Mouse (Mus musculus) liver, embryonic 16.5 days (tissue): Measurements from ENCODE around the gene Ina. TPM values are rescaled to one million over a fixed set of nuclear protein-coding genes. Genes with fewer than 3 reads are reported as not detected.
A peak's percentile ranks its signal among the peaks of the same experiment; 100 is the strongest.

Experiments used
- ATAC-seq: fragments of 200-750 bp; cut with Nextera tagmentation; 2 replicates; pipeline ENCODE4 v1.8.0; 2017; ENCODE audit warnings: low read depth, mild to moderate bottlenecking, moderate number of reproducible peaks, moderate library complexity
- H3K27ac ChIP-seq: fragments of 300-500 bp; sonication (generic); 2 replicates; pipeline ENCODE4 v1.5.1; 2014; ENCODE audit warnings: mild to moderate bottlenecking, low read length
- H3K27me3 ChIP-seq: fragments of 300-500 bp; sonication (generic); 2 replicates; pipeline ENCODE4 v1.6.1; 2014; ENCODE audit warnings: low read depth, low read length, mixed read lengths; ENCODE audit not compliant: control insufficient read depth, insufficient read depth
- H3K36me3 ChIP-seq: fragments of 300-500 bp; sonication (generic); 2 replicates; pipeline ENCODE4 v1.6.1; 2014; ENCODE audit warnings: mild to moderate bottlenecking; ENCODE audit not compliant: control insufficient read depth, insufficient read depth
- H3K4me1 ChIP-seq: fragments of 300-500 bp; sonication (generic); 2 replicates; pipeline ENCODE4 v1.6.1; 2014; ENCODE audit warnings: low read depth, low read length, mixed read lengths; ENCODE audit not compliant: control insufficient read depth
- H3K4me2 ChIP-seq: fragments of 300-500 bp; sonication (generic); 2 replicates; pipeline ENCODE4 v1.6.1; 2014; ENCODE audit warnings: low read depth, low read length, mixed read lengths
- H3K4me3 ChIP-seq: fragments of 300-500 bp; sonication (generic); 2 replicates; pipeline ENCODE4 v1.5.1; 2014; ENCODE audit warnings: low read depth, mild to moderate bottlenecking, low read length
- H3K9ac ChIP-seq: fragments of 300-500 bp; sonication (generic); 2 replicates; pipeline ENCODE4 v1.6.1; 2014; ENCODE audit warnings: low read depth, low read length
- H3K9me3 ChIP-seq: fragments of 300-500 bp; sonication (generic); replicated peaks from 2 replicates; pipeline ENCODE4 v1.6.1; 2016; ENCODE audit warnings: low read length; ENCODE audit not compliant: control insufficient read depth
- WGBS: fragments of 180-500 bp; shearing (Covaris S2); extraction: QIAGEN DNeasy Blood & Tissue Kit; methylation state at CpG from one replicate; pipeline ENCODE4 v1.1.7; 2014; ENCODE audit not compliant: insufficient replicate concordance; 5-methylcytosine and 5-hydroxymethylcytosine counted together
- polyA plus RNA-seq: library from polyadenylated mRNA; unstranded; fragments of >200 nt; fragmentation: Nextera tagmentation; extraction: Ambion mirVana; gene quantifications from 2 replicates; pipeline ENCODE4 v1.2.1, GENCODE M21; 2015

The Ina gene
- polyA plus RNA-seq, 1 experiment from 2014 or later, result 0.09 TPM

DNA sequence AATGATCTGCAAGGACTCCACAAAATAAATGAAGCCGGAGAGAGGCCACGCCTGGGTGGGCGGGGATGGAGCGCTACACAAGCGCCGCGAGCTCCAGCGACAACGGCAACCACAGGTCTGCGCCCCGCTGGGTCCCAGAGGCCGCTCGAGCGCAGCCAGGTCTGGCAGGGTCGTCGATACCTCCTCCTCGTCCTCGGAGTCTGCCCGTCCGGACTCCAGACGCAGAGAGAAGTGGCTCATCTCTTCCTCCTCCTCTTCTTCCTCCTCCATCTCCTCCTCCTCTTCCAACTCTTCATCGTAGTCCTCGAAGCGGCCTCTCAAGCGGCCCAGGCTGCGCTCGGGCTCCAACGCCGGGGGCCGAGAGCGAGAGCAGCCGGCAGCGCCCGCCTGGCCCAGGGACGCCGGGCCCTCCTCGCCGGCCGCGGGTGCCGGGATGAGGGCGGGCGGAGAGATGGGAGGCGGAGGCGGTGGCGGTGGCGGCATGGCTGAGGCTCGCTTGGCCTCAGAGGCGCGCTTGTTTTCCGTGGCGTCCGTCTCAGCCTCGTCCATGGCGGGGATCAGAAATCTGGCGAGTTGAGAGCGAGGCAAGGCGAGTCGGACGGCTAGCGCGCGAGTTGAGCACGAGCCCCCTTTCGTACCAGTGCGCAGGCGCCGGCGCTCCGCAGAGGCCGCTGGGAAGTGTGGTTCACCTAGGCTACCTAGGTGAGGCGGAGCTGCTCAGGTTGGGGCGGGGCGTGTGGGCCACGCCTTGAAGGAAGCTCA lies 36.0 kb downstream of the Ina start, which contains the start of gene Pcgf6:
Gene Pcgf6 (minus strand): TSS at position 636 of the 762 bp plus-strand sequence.
- peak within 1 kb of the TSS; percentile 98 for H3K4me2 ChIP-seq
- peak; percentile 83 for ATAC-seq
- peaks cover 15% of the 10 kb centered on the region for H3K4me1 ChIP-seq
- peak within 1 kb of the TSS; percentile 84 for H3K27ac ChIP-seq
- no peaks in the 10 kb centered on the region for H3K27me3 ChIP-seq
- H3K9me3 ChIP-seq, result no peaks in the 10 kb centered on the region
- under 1% methylated on average over 75 of the region's 75 CpGs for WGBS
- H3K4me3 ChIP-seq, result peak within 1 kb of the TSS; percentile 86
- peak within 1 kb of the TSS; percentile 78 for H3K9ac ChIP-seq
- H3K36me3 ChIP-seq, result no peaks in the 10 kb centered on the region

- 60% methylated on average over 4 of the region's 4 CpGs for WGBS
- no peak overlapping the region for H3K27ac ChIP-seq
- H3K4me2 ChIP-seq, result no peak overlapping the region
Measured at GRCm38 (mm10) chr19:47052927-47053326, 38.4 kb downstream of the Ina start.

GRCm38 (mm10) chr19:47053471-47053870 lies 39.0 kb downstream of the Ina start:
- no peak overlapping the region for H3K4me2 ChIP-seq
- no peaks in the 10 kb centered on the region for H3K27me3 ChIP-seq
- no peaks in the 10 kb centered on the region for H3K9me3 ChIP-seq
- peak; percentile 50 for ATAC-seq
- H3K36me3 ChIP-seq, result no peaks in the 10 kb centered on the region
- H3K9ac ChIP-seq, result no peak overlapping the region
- peaks cover 15% of the 10 kb centered on the region for H3K4me1 ChIP-seq
- WGBS, result 54% methylated on average over 4 of the region's 4 CpGs
- no peak overlapping the region for H3K4me3 ChIP-seq
- H3K27ac ChIP-seq, result 0 out of 2 replicates have a peak overlapping the region, but pooled peaks have one; percentile 14

More at GRCm38 (mm10) chr19:47052927-47053326, 38.4 kb downstream of the Ina start:
- H3K27me3 ChIP-seq, result no peaks in the 10 kb centered on the region
- no peaks in the 10 kb centered on the region for H3K36me3 ChIP-seq
- no peak overlapping the region for H3K4me3 ChIP-seq
- peaks cover 15% of the 10 kb centered on the region for H3K4me1 ChIP-seq
- H3K9ac ChIP-seq, result no peak overlapping the region
- ATAC-seq, result no peak
- no peaks in the 10 kb centered on the region for H3K9me3 ChIP-seq

DNA sequence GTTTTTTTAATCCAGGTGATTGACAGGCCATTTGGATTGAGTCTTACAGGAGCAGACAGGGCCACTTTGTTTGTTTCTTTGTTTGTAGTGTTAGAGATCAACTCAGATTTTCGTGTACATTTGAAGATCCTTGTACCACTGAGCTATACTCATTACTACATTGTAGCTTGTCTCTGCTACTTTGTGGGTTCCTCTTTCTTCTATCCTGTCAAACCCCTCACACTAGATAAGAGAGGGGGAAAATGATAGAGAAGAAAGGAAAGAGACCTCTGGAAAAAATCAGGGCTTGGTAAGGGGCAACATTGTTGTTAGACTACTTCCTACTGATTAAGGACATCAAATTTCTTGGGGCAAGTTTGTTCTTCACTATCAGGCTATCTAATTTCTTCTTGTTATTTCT lies 43.2 kb downstream of the Ina start:
- Histone ChIP-seq H3K9me3 (no peaks in the 10 kb centered on the region), H3K36me3 (no peaks in the 10 kb centered on the region), H3K9ac (no peak overlapping the region), H3K4me3 (no peak overlapping the region), H3K4me2 (no peak overlapping the region), H3K27ac (no peak overlapping the region), H3K27me3 (no peaks in the 10 kb centered on the region), H3K4me1 (no peaks in the 10 kb centered on the region; the same call in 1 of the 2 replicates)
- no peak for ATAC-seq
- 41% methylated on average over 1 of the region's 1 CpGs for WGBS

- Histone ChIP-seq H3K4me3 (no peak overlapping the region), H3K9me3 (no peaks in the 10 kb centered on the region), H3K27me3 (no peaks in the 10 kb centered on the region), H3K27ac (no peak overlapping the region), H3K36me3 (no peaks in the 10 kb centered on the region), H3K4me2 (no peak overlapping the region), H3K4me1 (peaks cover 9% of the 10 kb centered on the region), H3K9ac (no peak overlapping the region)
- WGBS, result 70% methylated on average over 3 of the region's 3 CpGs
- no peak for ATAC-seq
Measured at GRCm38 (mm10) chr19:47065860-47066259, 51.4 kb downstream of the Ina start.

GRCm38 (mm10) chr19:47067096-47067882 lies 52.8 kb downstream of the Ina start, which contains the start of gene Taf5:
Gene Taf5, plus strand, starts transcription at chr19:47067746.
- no peaks in the 10 kb centered on the region for H3K27me3 ChIP-seq
- H3K9ac ChIP-seq, result peak within 1 kb of the TSS; percentile 97
- H3K36me3 ChIP-seq, result peaks cover 7% of the 10 kb centered on the region
- peaks cover 9% of the 10 kb centered on the region for H3K4me1 ChIP-seq
- 7% methylated on average over 49 of the region's 49 CpGs for WGBS
- peak within 1 kb of the TSS; percentile 94 for H3K27ac ChIP-seq
- peak within 1 kb of the TSS; percentile 63 for H3K4me2 ChIP-seq
- H3K4me3 ChIP-seq, result peak within 1 kb of the TSS; percentile 97
- H3K9me3 ChIP-seq, result no peaks in the 10 kb centered on the region
- ATAC-seq, result peak; percentile 60

- 0% methylated on average over 58 of the region's 72 CpGs for WGBS
- Histone ChIP-seq H3K4me1 (peaks cover 9% of the 10 kb centered on the region), H3K9me3 (no peaks in the 10 kb centered on the region), H3K27ac (peak overlapping the region; percentile 94), H3K9ac (peak overlapping the region; percentile 97), H3K36me3 (peaks cover 13% of the 10 kb centered on the region), H3K27me3 (no peaks in the 10 kb centered on the region), H3K4me2 (peak overlapping the region; percentile 62), H3K4me3 (peak overlapping the region; percentile 97)
- ATAC-seq, result peak; percentile 97
Measured at GRCm38 (mm10) chr19:47067924-47068611, 53.6 kb downstream of the Ina start.
